Mouse (Mus musculus) embryonic facial prominence, embryonic 11.5 days (tissue): Measurements from ENCODE around the gene Cib4. TPM values are rescaled to one million over a fixed set of nuclear protein-coding genes. Genes with fewer than 3 reads are reported as not detected.
A peak's percentile ranks its signal among the peaks of the same experiment; 100 is the strongest.

Experiments used
- ATAC-seq: fragments of 200-750 bp; cut with Nextera tagmentation; replicated peaks from 2 replicates; pipeline ENCODE4 v1.8.0; 2017; ENCODE audit warnings: low read depth; ENCODE audit not compliant: insufficient number of reproducible peaks, low FRiP score, low TSS enrichment
- DNase-seq: peaks from one replicate; pipeline ENCODE4 v3.0.0-alpha.2; 2015; ENCODE audit warnings: low spot score
- H3K27ac ChIP-seq: fragments of 300-500 bp; sonication (generic); replicated peaks from 2 replicates; pipeline ENCODE4 v1.5.1; 2014; ENCODE audit warnings: mild to moderate bottlenecking, low read depth, low read length, control low read depth
- H3K27me3 ChIP-seq: fragments of 300-500 bp; sonication (generic); 2 replicates; pipeline ENCODE4 v1.6.1; 2014; ENCODE audit warnings: mild to moderate bottlenecking, low read length, moderate library complexity, mixed read lengths; ENCODE audit not compliant: control insufficient read depth, insufficient read depth
- H3K36me3 ChIP-seq: fragments of 300-500 bp; sonication (generic); replicated peaks from 2 replicates; pipeline ENCODE4 v1.6.1; 2014; ENCODE audit warnings: low read depth, mild to moderate bottlenecking, low read length, moderate library complexity, mixed read lengths; ENCODE audit not compliant: control insufficient read depth, insufficient read depth
- H3K4me1 ChIP-seq: fragments of 300-500 bp; sonication (generic); 2 replicates; pipeline ENCODE4 v1.6.1; 2014; ENCODE audit warnings: low read length, mixed read lengths; ENCODE audit not compliant: control insufficient read depth, insufficient read depth
- H3K4me2 ChIP-seq: fragments of 300-500 bp; sonication (generic); 2 replicates; pipeline ENCODE4 v1.6.1; 2014; ENCODE audit warnings: low read depth, mild to moderate bottlenecking, control low read depth, low read length, moderate library complexity
- H3K4me3 ChIP-seq: fragments of 300-500 bp; sonication (generic); 2 replicates; pipeline ENCODE4 v1.5.1; 2014; ENCODE audit warnings: low read depth, low read length, control low read depth
- H3K9ac ChIP-seq: fragments of 300-500 bp; sonication (generic); replicated peaks from 2 replicates; pipeline ENCODE4 v1.6.1; 2014; ENCODE audit warnings: mild to moderate bottlenecking, control low read depth, low read length
- H3K9me3 ChIP-seq: fragments of 300-500 bp; sonication (generic); replicated peaks from 2 replicates; pipeline ENCODE4 v1.6.1; 2016; ENCODE audit warnings: mild to moderate bottlenecking, low read length, inconsistent platforms, mixed read lengths; ENCODE audit not compliant: control insufficient read depth
- WGBS: fragments of 180-500 bp; shearing (Covaris S2); extraction: QIAGEN DNeasy Blood & Tissue Kit; methylation state at CpG from one replicate; pipeline ENCODE4 v1.1.7; 2014; 5-methylcytosine and 5-hydroxymethylcytosine counted together
- polyA plus RNA-seq: library from polyadenylated mRNA; unstranded; fragments of >200 nt; fragmentation: Nextera tagmentation; extraction: Ambion mirVana; gene quantifications from 2 replicates; pipeline ENCODE4 v1.2.1, GENCODE M21; 2014

Cib4 gene
- polyA plus RNA-seq, 1 experiment from 2014 or later = not detected

GRCm38 (mm10) chr5:30482319-30482718, 63.3 kb downstream of the Cib4 start:
- 25% methylated on average over 3 of the region's 5 CpGs for WGBS
- peak; percentile 44; the same call in 1 of the 2 replicates for ATAC-seq
- Histone ChIP-seq H3K36me3 (no peaks in the 10 kb centered on the region), H3K4me1 (no peaks in the 10 kb centered on the region), H3K27ac (no peak overlapping the region), H3K27me3 (no peaks in the 10 kb centered on the region), H3K4me2 (no peak overlapping the region), H3K9me3 (no peaks in the 10 kb centered on the region), H3K4me3 (no peak overlapping the region), H3K9ac (no peak overlapping the region)
- DNase-seq = peak; percentile 77

DNA sequence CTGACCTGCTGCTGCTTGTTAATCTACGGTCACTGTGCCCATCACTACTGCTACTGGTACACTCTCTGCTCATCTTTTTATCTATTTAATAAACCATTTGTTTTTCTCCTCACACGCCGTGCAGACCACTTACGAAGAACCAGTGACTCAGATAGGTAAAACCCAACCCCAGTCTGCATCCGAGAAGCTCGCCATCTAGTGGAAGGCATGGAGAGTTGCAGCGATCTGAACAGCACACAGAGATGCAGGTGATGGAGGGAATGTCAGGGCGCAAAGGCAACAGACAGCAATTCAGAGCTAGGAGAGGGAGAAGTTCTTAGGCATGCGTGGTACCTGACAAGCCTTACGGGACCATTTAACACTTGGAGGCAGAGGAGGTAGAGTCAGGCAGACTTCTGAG, 69.1 kb downstream of the Cib4 start:
- no peak for ATAC-seq
- WGBS = 41% methylated on average over 10 of the region's 10 CpGs
- H3K9ac ChIP-seq = no peak overlapping the region
- peak; percentile 65 for DNase-seq
- no peak overlapping the region for H3K27ac ChIP-seq
- no peaks in the 10 kb centered on the region for H3K9me3 ChIP-seq
- H3K4me1 ChIP-seq = no peaks in the 10 kb centered on the region
- H3K36me3 ChIP-seq = no peaks in the 10 kb centered on the region
- H3K4me3 ChIP-seq = no peak overlapping the region
- H3K4me2 ChIP-seq = no peak overlapping the region
- H3K27me3 ChIP-seq = no peaks in the 10 kb centered on the region

DNA sequence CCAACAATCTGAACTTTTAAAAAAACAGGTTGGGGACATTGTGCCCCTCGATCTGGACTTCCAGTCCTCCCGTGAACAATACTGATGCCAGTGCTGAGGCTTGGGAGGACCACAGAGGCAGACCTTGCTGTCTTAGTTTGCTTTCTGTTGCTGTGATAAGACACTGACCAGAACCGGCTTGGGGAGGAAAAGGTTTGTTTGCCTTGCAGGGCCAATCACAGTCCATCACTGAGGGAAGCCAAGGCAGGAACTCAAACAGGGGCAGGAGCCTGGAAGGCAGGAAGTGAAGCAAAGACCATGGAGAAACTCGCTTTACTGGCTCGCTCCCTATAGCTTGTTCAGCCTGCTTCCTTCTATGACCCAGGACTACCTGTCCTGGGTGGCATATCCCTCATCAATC, 73.5 kb downstream of the Cib4 start:
- Histone ChIP-seq H3K27ac (no peak overlapping the region), H3K9ac (no peak overlapping the region), H3K4me2 (no peak overlapping the region), H3K4me1 (no peaks in the 10 kb centered on the region), H3K4me3 (no peak overlapping the region), H3K27me3 (no peaks in the 10 kb centered on the region), H3K36me3 (no peaks in the 10 kb centered on the region), H3K9me3 (no peaks in the 10 kb centered on the region)
- ATAC-seq (no peak), DNase-seq (no peak)
- WGBS = 74% methylated on average over 5 of the region's 5 CpGs

GRCm38 (mm10) chr5:30470454-30470853, 75.2 kb downstream of the Cib4 start:
- 40% methylated on average over 6 of the region's 6 CpGs for WGBS

GRCm38 (mm10) chr5:30466315-30466714, 79.3 kb downstream of the Cib4 start:
- WGBS = 35% methylated on average over 9 of the region's 9 CpGs
- H3K4me3 ChIP-seq = no peak overlapping the region
- peaks cover 8% of the 10 kb centered on the region for H3K27me3 ChIP-seq
- DNase-seq (no peak), ATAC-seq (no peak)
- H3K9me3 ChIP-seq = no peaks in the 10 kb centered on the region
- no peak overlapping the region for H3K9ac ChIP-seq
- no peak overlapping the region for H3K27ac ChIP-seq
- H3K36me3 ChIP-seq = no peaks in the 10 kb centered on the region
- peak overlapping the region; percentile 44 for H3K4me2 ChIP-seq
- peaks cover 3% of the 10 kb centered on the region; the same call in 1 of the 2 replicates for H3K4me1 ChIP-seq

More at GRCm38 (mm10) chr5:30470454-30470853, 75.2 kb downstream of the Cib4 start:
- DNase-seq (peak; percentile 30), ATAC-seq (no peak)
- no peak overlapping the region for H3K4me3 ChIP-seq
- no peaks in the 10 kb centered on the region for H3K9me3 ChIP-seq
- no peak overlapping the region for H3K27ac ChIP-seq
- H3K9ac ChIP-seq = no peak overlapping the region
- peaks cover 3% of the 10 kb centered on the region; the same call in 1 of the 2 replicates for H3K4me1 ChIP-seq
- H3K36me3 ChIP-seq = no peaks in the 10 kb centered on the region
- H3K27me3 ChIP-seq = peaks cover 6% of the 10 kb centered on the region
- no peak overlapping the region for H3K4me2 ChIP-seq

DNA sequence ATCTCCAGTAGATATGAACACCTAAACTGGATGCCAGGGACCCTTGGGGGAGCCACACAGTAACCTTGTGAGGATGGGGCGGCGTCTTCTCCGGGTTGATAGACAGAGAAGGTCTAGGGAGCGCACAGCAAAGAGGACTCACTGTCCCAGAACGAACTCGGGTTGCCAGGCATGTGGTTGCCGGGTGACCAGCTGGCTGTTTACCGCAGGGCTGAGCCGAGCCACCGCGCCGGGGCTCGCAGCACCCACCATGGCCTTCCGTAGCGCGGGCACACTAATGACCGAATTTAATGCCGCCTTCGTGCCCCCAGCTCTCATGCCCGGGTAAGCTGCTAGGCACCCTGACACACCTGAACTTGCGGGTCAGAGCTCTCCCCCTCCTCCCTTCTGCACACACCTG, 79.8 kb downstream of the Cib4 start, which contains the start of gene 1700001C02Rik:
Gene 1700001C02Rik, plus strand, starts transcription at position 187 of the 400 bp plus-strand sequence.
- WGBS = 21% methylated on average over 21 of the region's 21 CpGs
- H3K4me3 ChIP-seq = no peak within 1 kb of the TSS
- H3K4me1 ChIP-seq = peaks cover 3% of the 10 kb centered on the region; the same call in 1 of the 2 replicates
- no peak for ATAC-seq
- DNase-seq = no peak
- no peaks in the 10 kb centered on the region for H3K9me3 ChIP-seq
- no peak within 1 kb of the TSS for H3K27ac ChIP-seq
- no peaks in the 10 kb centered on the region for H3K36me3 ChIP-seq
- H3K4me2 ChIP-seq = peak within 1 kb of the TSS; percentile 44
- H3K9ac ChIP-seq = no peak within 1 kb of the TSS
- H3K27me3 ChIP-seq = peaks cover 8% of the 10 kb centered on the region

GRCm38 (mm10) chr5:30461821-30462220, 83.8 kb downstream of the Cib4 start, which contains the start of gene Otof:
Gene Otof, minus strand, starts transcription at chr5:30461932.
- H3K9ac ChIP-seq = no peak within 1 kb of the TSS
- no peaks in the 10 kb centered on the region for H3K36me3 ChIP-seq
- no peak within 1 kb of the TSS for H3K4me2 ChIP-seq
- DNase-seq (peak; percentile 40), ATAC-seq (no peak)
- no peak within 1 kb of the TSS for H3K4me3 ChIP-seq
- WGBS = 39% methylated on average over 12 of the region's 12 CpGs
- peaks cover 8% of the 10 kb centered on the region for H3K27me3 ChIP-seq
- H3K4me1 ChIP-seq = peaks cover 8% of the 10 kb centered on the region
- H3K27ac ChIP-seq = no peak within 1 kb of the TSS
- no peaks in the 10 kb centered on the region for H3K9me3 ChIP-seq

DNA sequence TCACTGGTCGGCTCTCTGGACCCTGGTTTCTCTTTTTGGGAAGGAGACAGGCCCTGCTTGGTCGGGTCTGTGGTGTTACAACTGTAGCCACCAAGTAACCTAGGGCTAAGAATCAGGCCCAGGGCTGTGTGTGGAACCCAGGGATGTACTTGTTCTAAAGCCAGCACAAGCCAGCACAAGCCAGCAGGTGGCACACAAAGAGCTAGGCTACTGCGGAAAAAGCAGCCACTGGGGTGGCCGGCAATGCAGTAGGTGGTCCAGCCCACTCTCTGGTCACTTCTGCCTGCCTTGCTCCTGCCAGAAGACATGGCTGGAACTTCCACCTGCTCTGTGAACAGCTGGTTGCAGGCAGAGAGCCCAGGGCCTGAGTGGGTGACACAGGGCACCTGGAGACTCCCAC, 85.5 kb downstream of the Cib4 start:
- Histone ChIP-seq H3K4me1 (peaks cover 5% of the 10 kb centered on the region; the same call in 1 of the 2 replicates), H3K27ac (no peak overlapping the region), H3K27me3 (no peaks in the 10 kb centered on the region; the same call in 1 of the 2 replicates), H3K4me3 (no peak overlapping the region), H3K9me3 (no peaks in the 10 kb centered on the region), H3K4me2 (no peak overlapping the region), H3K36me3 (no peaks in the 10 kb centered on the region), H3K9ac (no peak overlapping the region)
- 34% methylated on average over 4 of the region's 4 CpGs for WGBS
- ATAC-seq (no peak), DNase-seq (peak; percentile 42)
